ENCODE assay signal across 25 mouse cellular contexts in the genomic region with DNA sequence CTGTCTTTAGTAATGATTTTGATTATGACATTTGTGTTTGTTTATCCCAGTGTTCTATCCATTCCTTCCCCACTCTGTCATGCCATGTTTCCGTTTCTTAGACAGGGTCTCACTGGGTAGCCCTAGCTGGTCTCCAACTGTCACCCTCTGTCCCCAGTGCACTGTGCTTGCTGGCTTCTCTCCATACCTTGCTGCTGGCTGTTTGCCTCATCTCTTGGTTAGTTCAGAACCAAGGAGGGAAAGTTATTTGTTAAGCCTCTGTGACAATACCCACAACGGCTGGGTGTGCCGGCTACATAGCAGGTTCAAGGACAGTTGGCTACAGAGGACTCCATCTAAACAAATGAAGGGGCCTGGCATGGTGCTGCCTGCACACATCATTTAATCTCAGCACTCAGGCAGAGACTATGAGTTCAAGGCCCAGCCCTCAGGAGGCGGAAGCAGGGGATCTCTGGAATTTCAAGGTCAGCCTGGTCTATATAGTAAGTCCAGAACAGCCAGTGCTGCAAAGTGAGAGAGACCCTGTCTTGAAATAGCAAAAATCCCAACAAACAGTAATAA. TPM values are rescaled to one million over a fixed set of nuclear protein-coding genes. Genes with fewer than 3 reads are reported as not detected.
DNase-seq lines count a peak whose midpoint lies in the region; TF ChIP-seq lines count a peak whose summit lies in the region.
"Had no signal": no experiment of that assay in that cellular context is flagged by ENCODE, and none has a peak within 500 bp of the region (broad histone marks: within the 10 kb centered on the region; RNA-seq: fewer than 3 reads in every experiment).

No protein-coding gene starts in this region.

- no peak overlapping the region for H3K27ac ChIP-seq in heart, adult 2 months
- H3K27ac ChIP-seq in ES-Bruce4 (ENCODE audit: insufficient read depth, low read length) = peak overlapping the region; percentile 1; the same call in 1 of the 2 replicates
- H3K27ac ChIP-seq: kidney, embryonic 15.5 days; left cerebral cortex, adult 2 months; liver, embryonic 12.5 days; neural tube, embryonic 12.5 days; stomach, postnatal 0 days had no signal

- no peaks in the 10 kb centered on the region for H3K27me3 ChIP-seq in heart, adult 2 months (ENCODE audit: control insufficient read depth, insufficient read depth, low read length)
- H3K27me3 ChIP-seq in ES-Bruce4 (ENCODE audit: control insufficient read depth, insufficient read depth, low read length, poor library complexity, severe bottlenecking) = no peaks in the 10 kb centered on the region
- H3K27me3 ChIP-seq: CH12.LX; kidney, embryonic 15.5 days; liver, embryonic 12.5 days; neural tube, embryonic 12.5 days had no signal

- no peaks in the 10 kb centered on the region for H3K9me3 ChIP-seq in ES-Bruce4 (replicated peaks; ENCODE audit: control insufficient read depth, insufficient read depth, low read length, poor library complexity, severe bottlenecking)
- H3K9me3 ChIP-seq: kidney, embryonic 15.5 days; liver, embryonic 12.5 days; neural tube, embryonic 12.5 days had no signal

- 77% methylated on average over 4 of the region's 4 CpGs for WGBS in heart, adult 2 months

- H3K9ac ChIP-seq in heart, adult 2 months (ENCODE audit: low read depth, low read length) = no peak overlapping the region
- no peak overlapping the region for H3K9ac ChIP-seq in ES-Bruce4 (ENCODE audit: low read depth, poor library complexity, severe bottlenecking)
- H3K9ac ChIP-seq: kidney, embryonic 15.5 days; liver, embryonic 12.5 days; liver, postnatal 0 days; neural tube, embryonic 12.5 days had no signal

- no peak for TF ChIP-seq EP300 in heart, adult 2 months (IDR thresholded peaks at IDR 0.05; ENCODE audit: insufficient read depth, low read depth, low read length)
- no peak for TF ChIP-seq EP300 in ES-Bruce4 (IDR thresholded peaks at IDR 0.05; ENCODE audit: insufficient read depth, low read depth, low read length)

- H3K4me1 ChIP-seq in heart, adult 2 months (ENCODE audit: control insufficient read depth, insufficient read depth, low read length) = peaks cover 18% of the 10 kb centered on the region
- H3K4me1 ChIP-seq in ES-Bruce4 (ENCODE audit: control insufficient read depth, insufficient read depth, low read length) = peaks cover 11% of the 10 kb centered on the region

- H3K79me2 ChIP-seq in heart, adult 2 months (replicated peaks; ENCODE audit: control insufficient read depth, insufficient read depth, low read length) = no peaks in the 10 kb centered on the region

- peak; percentile 46 for DNase-seq in adrenal gland, postnatal 10 days
- DNase-seq in adrenal gland, adult 18-20 months (ENCODE audit: low spot score in 2 of 2) = no peak
- DNase-seq in heart, adult 11 months = peak; percentile 75
- DNase-seq in heart, adult 2 months = no peak
- peak; percentile 38 for DNase-seq in adipocyte (ENCODE audit: low spot score)
- no peak for DNase-seq in left cerebral cortex, postnatal 4 days
- DNase-seq: cerebellum, adult 11 months; cerebellum, adult 9-10 months; cerebellum, postnatal 36 days; kidney, adult 18-20 months; kidney, postnatal 25 days; liver, postnatal 0 days; lung, postnatal 36 days; right cerebral cortex, adult 18-20 months; right cerebral cortex, postnatal 4 days; thymus, postnatal 4 days had no signal

- no peak overlapping the region for H3K4me3 ChIP-seq in heart, adult 2 months
- no peak overlapping the region for H3K4me3 ChIP-seq in ES-Bruce4 (ENCODE audit: low read depth, low read length)
- H3K4me3 ChIP-seq: kidney, embryonic 15.5 days; left cerebral cortex, adult 2 months; liver, embryonic 12.5 days; myocyte; neural tube, embryonic 12.5 days had no signal

- intact Hi-C loops in heart, adult 2 months (cut with DNase I) = no loop called here
- intact Hi-C loops in left cerebral cortex, postnatal 4 days (cut with DNase I) = no loop called here

- TF ChIP-seq POLR2A in heart, adult 2 months (IDR thresholded peaks at IDR 0.05; ENCODE audit: insufficient read depth, low read depth, low read length) = no peak
- TF ChIP-seq POLR2A in ES-Bruce4 (IDR thresholded peaks at IDR 0.05; ENCODE audit: insufficient read depth, low read length) = no peak

- no peaks in the 10 kb centered on the region for H3K36me3 ChIP-seq in heart, adult 2 months (ENCODE audit: control insufficient read depth, insufficient read depth, low read length)
- no peaks in the 10 kb centered on the region for H3K36me3 ChIP-seq in ES-Bruce4 (ENCODE audit: control insufficient read depth, insufficient read depth, low read length, poor library complexity, severe bottlenecking)
- H3K36me3 ChIP-seq: kidney, embryonic 15.5 days; liver, embryonic 12.5 days; neural tube, embryonic 12.5 days had no signal

- TF ChIP-seq CTCF in heart, adult 2 months (IDR thresholded peaks at IDR 0.05) = no peak
- no peak for TF ChIP-seq CTCF in ES-Bruce4 (IDR thresholded peaks at IDR 0.05; ENCODE audit: low read depth, low read length)

RNA-seq across cellular contexts. Expression of a gene that starts 55.8 kb away (rescaled TPM):
- total RNA-seq in adrenal gland, postnatal 10 days (2021) = 1 to 10 TPM in 1 of 2 experiments, under 1 TPM in 1; 0.96 to 1.2 TPM
- total RNA-seq in adrenal gland, adult 18-20 months (2021) = 1 to 10 TPM; 2.1 to 2.8 TPM
- total RNA-seq in heart, adult 2 months (2021) = 1 to 10 TPM in 1 of 2 experiments, under 1 TPM in 1; 0.52 to 1.3 TPM
- polyA plus RNA-seq in heart, adult 2 months (2012; rRNA removed) = 0.73 and 1.1 TPM in 2 replicates
- 2.2 and 2.4 TPM in 2 replicates for polyA plus RNA-seq in ES-Bruce4 (2011; ENCODE audit: insufficient read depth, insufficient read length, low read depth, missing spikeins)
- total RNA-seq in left cerebral cortex, postnatal 4 days (2021) = 1 to 10 TPM; 2.1 to 2.5 TPM
- total RNA-seq: CH12.LX; megakaryocyte, adult 5-6 weeks had no signal
- polyA plus RNA-seq: liver, postnatal 0 days had no signal

RNA-seq across cellular contexts. Expression of a gene that starts 59.9 kb away (rescaled TPM):
- 10 to 100 TPM; 33.4 to 34.9 TPM for total RNA-seq in adrenal gland, postnatal 10 days (2021)
- 10 to 100 TPM; 35.2 to 42.8 TPM for total RNA-seq in adrenal gland, adult 18-20 months (2021)
- 10 to 100 TPM; 22.0 to 27.3 TPM for total RNA-seq in heart, adult 2 months (2021)
- polyA plus RNA-seq in heart, adult 2 months (2012; rRNA removed) = 27.4 and 30.2 TPM in 2 replicates
- polyA plus RNA-seq in ES-Bruce4 (2011; ENCODE audit: insufficient read depth, insufficient read length, low read depth, missing spikeins) = 42.6 and 46.3 TPM in 2 replicates
- total RNA-seq in left cerebral cortex, postnatal 4 days (2021) = 10 to 100 TPM; 55.6 to 58.9 TPM

Comparison
In these comparisons a context has a peak if more than half of its experiments do, and no peak if none do; other contexts are left out.
1. DNase-seq: peak in adrenal gland, postnatal 10 days (single experiment), heart, adult 11 months (single experiment) and adipocyte (single experiment); none in adrenal gland, adult 18-20 months (0 of 2), heart, adult 2 months (0 of 2) and left cerebral cortex, postnatal 4 days (single experiment).